Mouse (Mus musculus): ENCODE measurements at regions not wholly inside any gene's neighbourhood (a gene's known extent, or its start where the extent isn't known, plus 50 kb on each side); places are given as distances from the start of the nearest gene placed in this dataset.
A peak's percentile ranks its signal among the peaks of the same experiment; 100 is the strongest.

DNA sequence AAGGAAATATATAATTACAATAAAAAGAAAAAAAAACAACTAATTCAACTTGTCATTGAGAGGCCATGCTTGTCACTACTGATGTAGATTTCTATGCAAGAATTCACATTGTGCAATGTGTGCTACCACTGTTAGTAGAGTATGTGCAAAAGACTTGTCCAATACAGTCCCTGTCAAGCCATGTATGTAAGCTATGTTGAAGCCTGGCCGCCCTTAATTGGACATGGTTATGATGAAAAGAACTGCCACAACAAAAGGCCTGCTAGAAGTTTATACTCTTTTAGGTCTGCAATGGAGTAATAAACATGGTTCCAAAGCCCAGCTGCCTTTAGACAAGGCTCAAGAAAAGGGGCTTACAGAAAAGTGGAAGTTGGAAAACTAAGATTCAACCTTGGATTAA is 267.9 kb upstream of the Cdh18 start:
- H3K9ac ChIP-seq = no peak overlapping the region
- no peaks in the 10 kb centered on the region for H3K4me1 ChIP-seq (ENCODE audit: insufficient read depth)
- DNase-seq (no peak), ATAC-seq (no peak)
- H3K9me3 ChIP-seq (ENCODE audit: low read length) = no peaks in the 10 kb centered on the region
- TF ChIP-seq CTCF (IDR thresholded peaks at IDR 0.05; ENCODE audit: low read depth) = no peak
- no peak overlapping the region for H3K27ac ChIP-seq (ENCODE audit: low read depth, low read length)
- no peaks in the 10 kb centered on the region for H3K36me3 ChIP-seq (ENCODE audit: insufficient read depth)
- no peak overlapping the region for H3K4me2 ChIP-seq (ENCODE audit: low read depth)
- no peak overlapping the region for H3K4me3 ChIP-seq (ENCODE audit: low read depth, low read length)
- H3K27me3 ChIP-seq (ENCODE audit: insufficient read depth, low read length) = no peaks in the 10 kb centered on the region
- WGBS = 86% methylated on average over 1 of the region's 1 CpGs

DNA sequence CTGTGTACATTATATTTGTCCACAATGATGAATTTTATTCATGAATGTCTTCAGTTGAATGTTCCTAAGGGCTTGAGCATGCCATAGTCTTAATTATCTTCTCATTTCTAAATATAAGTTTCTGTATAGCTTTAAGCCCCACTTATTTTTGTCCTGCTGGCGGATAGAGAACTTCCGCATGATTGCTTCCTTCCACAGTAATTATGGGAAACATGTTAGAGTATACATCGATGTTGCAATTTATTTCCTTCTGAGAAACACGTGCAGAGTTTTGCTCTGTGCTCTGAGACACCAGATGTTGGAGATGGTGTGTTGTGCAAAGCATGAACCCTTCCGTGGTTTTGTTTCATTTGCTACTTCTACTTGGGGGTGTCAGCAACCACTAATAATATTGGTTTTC is 237.8 kb upstream of the Cdh18 start:
- Histone ChIP-seq H3K27ac (ENCODE audit: low read depth, low read length) (no peak overlapping the region), H3K27me3 (ENCODE audit: insufficient read depth, low read length) (no peaks in the 10 kb centered on the region), H3K4me3 (ENCODE audit: low read depth, low read length) (no peak overlapping the region), H3K4me1 (ENCODE audit: insufficient read depth) (no peaks in the 10 kb centered on the region), H3K4me2 (ENCODE audit: low read depth) (no peak overlapping the region), H3K9ac (no peak overlapping the region), H3K9me3 (ENCODE audit: low read length) (no peaks in the 10 kb centered on the region), H3K36me3 (ENCODE audit: insufficient read depth) (no peaks in the 10 kb centered on the region)
- 0 out of 2 replicates have a peak, but pooled peaks have one; percentile 12 for ATAC-seq
- WGBS = 55% methylated on average over 5 of the region's 5 CpGs
- DNase-seq = no peak
- no peak for TF ChIP-seq CTCF (IDR thresholded peaks at IDR 0.05; ENCODE audit: low read depth)

DNA sequence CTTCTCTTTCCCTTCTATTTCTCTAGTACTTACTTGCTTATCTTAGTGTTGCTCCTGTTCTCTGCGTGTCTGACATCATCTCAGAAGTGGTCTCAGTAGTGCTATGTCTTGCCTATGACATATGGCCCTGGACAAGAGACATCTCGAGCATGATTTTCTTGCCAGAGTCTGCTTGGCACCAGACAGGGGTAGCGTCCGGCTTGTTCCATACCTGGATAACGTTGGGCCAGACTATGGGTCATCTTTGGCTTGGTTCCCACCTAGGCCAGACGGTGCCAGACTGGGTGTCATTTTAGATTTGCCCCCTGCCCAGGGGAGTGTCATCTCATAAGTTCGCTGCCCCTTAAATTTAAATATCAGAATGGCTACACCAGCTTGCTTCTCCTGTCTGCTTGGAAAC is 229.8 kb upstream of the Cdh18 start:
- H3K9ac ChIP-seq = no peak overlapping the region
- H3K9me3 ChIP-seq (ENCODE audit: low read length) = no peaks in the 10 kb centered on the region
- DNase-seq (no peak), ATAC-seq (no peak)
- H3K4me2 ChIP-seq (ENCODE audit: low read depth) = no peak overlapping the region
- no peak overlapping the region for H3K4me3 ChIP-seq (ENCODE audit: low read depth, low read length)
- WGBS = 90% methylated on average over 7 of the region's 7 CpGs
- TF ChIP-seq CTCF (IDR thresholded peaks at IDR 0.05; ENCODE audit: low read depth) = no peak
- H3K27ac ChIP-seq (ENCODE audit: low read depth, low read length) = no peak overlapping the region
- no peaks in the 10 kb centered on the region for H3K36me3 ChIP-seq (ENCODE audit: insufficient read depth)
- H3K27me3 ChIP-seq (ENCODE audit: insufficient read depth, low read length) = no peaks in the 10 kb centered on the region
- no peaks in the 10 kb centered on the region for H3K4me1 ChIP-seq (ENCODE audit: insufficient read depth)

DNA sequence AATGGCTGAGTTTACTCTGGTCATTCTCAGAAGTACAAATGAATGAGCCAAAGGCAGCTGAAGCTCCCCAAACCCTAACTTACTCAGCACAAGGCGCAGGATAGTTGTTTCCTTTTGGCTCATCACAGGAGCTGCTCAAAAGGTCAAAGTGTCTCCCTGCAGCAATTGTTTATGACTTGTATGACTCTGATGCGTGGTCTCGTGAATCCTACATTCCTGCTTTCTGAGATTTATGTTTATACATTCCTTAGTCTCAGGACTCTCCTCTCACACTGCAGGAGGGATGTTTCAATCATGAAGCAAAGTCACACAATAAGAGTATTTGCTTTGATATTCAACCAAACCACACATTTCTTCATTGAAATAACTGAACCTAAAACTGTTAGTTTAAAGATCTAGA is 209.9 kb upstream of the Cdh18 start:
- Histone ChIP-seq H3K4me3 (ENCODE audit: low read depth, low read length) (no peak overlapping the region), H3K4me2 (ENCODE audit: low read depth) (no peak overlapping the region), H3K27ac (ENCODE audit: low read depth, low read length) (no peak overlapping the region), H3K27me3 (ENCODE audit: insufficient read depth, low read length) (no peaks in the 10 kb centered on the region), H3K9me3 (ENCODE audit: low read length) (no peaks in the 10 kb centered on the region), H3K36me3 (ENCODE audit: insufficient read depth) (no peaks in the 10 kb centered on the region), H3K9ac (no peak overlapping the region), H3K4me1 (ENCODE audit: insufficient read depth) (no peaks in the 10 kb centered on the region)
- ATAC-seq (no peak), DNase-seq (no peak)
- no peak for TF ChIP-seq CTCF (IDR thresholded peaks at IDR 0.05; ENCODE audit: low read depth)
- 80% methylated on average over 3 of the region's 3 CpGs for WGBS

DNA sequence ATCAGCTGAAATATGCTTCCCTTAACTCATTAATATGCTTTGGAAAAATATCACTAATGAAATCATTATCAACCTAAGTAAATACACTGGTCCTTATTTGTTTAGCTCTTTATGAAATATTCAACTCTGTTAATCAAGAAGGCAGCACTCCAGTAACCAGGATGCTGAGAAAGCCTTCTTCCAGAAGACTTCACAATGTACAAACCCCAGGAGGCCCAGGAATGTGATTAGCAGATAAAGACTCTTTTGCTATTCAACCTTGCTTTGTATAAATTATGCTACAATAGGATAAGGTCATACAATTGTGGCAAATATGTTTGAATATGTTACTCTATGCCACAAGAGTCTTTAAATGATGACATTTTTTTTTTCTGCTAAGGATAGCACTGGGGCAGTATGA is 204.5 kb upstream of the Cdh18 start:
- Histone ChIP-seq H3K27me3 (ENCODE audit: insufficient read depth, low read length) (no peaks in the 10 kb centered on the region), H3K9ac (no peak overlapping the region), H3K9me3 (ENCODE audit: low read length) (no peaks in the 10 kb centered on the region), H3K4me2 (ENCODE audit: low read depth) (no peak overlapping the region), H3K27ac (ENCODE audit: low read depth, low read length) (no peak overlapping the region), H3K4me1 (ENCODE audit: insufficient read depth) (no peaks in the 10 kb centered on the region), H3K4me3 (ENCODE audit: low read depth, low read length) (no peak overlapping the region), H3K36me3 (ENCODE audit: insufficient read depth) (no peaks in the 10 kb centered on the region)
- ATAC-seq = no peak
- no peak for DNase-seq
- TF ChIP-seq CTCF (IDR thresholded peaks at IDR 0.05; ENCODE audit: low read depth) = no peak

DNA sequence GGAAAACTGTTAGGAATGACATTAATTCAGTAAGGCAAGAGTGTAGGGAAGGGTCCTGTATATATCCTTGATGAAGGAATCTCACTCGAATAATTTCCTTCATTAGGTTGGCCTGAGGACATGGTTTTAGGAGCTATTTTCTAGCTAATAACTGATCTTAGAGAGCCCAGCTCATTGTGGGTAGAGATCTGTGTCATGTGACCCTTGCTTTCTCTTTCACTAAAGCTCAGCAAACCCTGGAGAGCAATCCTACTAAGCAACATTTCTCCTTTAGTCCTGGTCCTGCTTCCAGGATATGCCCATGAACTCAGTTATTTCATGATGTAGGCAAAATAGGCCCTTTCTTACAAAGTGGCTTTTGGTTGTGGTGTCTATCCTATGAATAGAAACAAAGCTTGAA is 197.3 kb upstream of the Cdh18 start:
- WGBS = 79% methylated on average over 1 of the region's 1 CpGs
- Histone ChIP-seq H3K27ac (ENCODE audit: low read depth, low read length) (no peak overlapping the region), H3K4me2 (ENCODE audit: low read depth) (no peak overlapping the region), H3K4me3 (ENCODE audit: low read depth, low read length) (no peak overlapping the region), H3K27me3 (ENCODE audit: insufficient read depth, low read length) (no peaks in the 10 kb centered on the region), H3K4me1 (ENCODE audit: insufficient read depth) (no peaks in the 10 kb centered on the region), H3K9me3 (ENCODE audit: low read length) (no peaks in the 10 kb centered on the region), H3K9ac (no peak overlapping the region), H3K36me3 (ENCODE audit: insufficient read depth) (no peaks in the 10 kb centered on the region)
- ATAC-seq (no peak), DNase-seq (no peak)
- no peak for TF ChIP-seq CTCF (IDR thresholded peaks at IDR 0.05; ENCODE audit: low read depth)

Small RNA genes in the stretch of these regions (microRNA-seq; reads per million reads assigned to microRNA genes)
- 0 reads per million in 2 experiments for gene Gm27525
